Mouse (Mus musculus) lung, postnatal 0 days (tissue): ENCODE measurements around the gene Nup98.

ENCODE experiments used
- CTCF ChIP-seq: IDR thresholded peaks from 2 replicates; pipeline ENCODE4 v1.5.1; 2016; ENCODE audit warnings: antibody characterized with exemption, mild to moderate bottlenecking
- EP300 ChIP-seq: IDR thresholded peaks from 2 replicates; pipeline ENCODE4 v1.6.1; 2016; ENCODE audit warnings: antibody characterized with exemption, mild to moderate bottlenecking, control low read depth

GRCm38 (mm10) chr7:102106700-102107141 is 103.3 kb downstream of the Nup98 start:
- no peak; the same call in 1 of the 2 replicates for TF ChIP-seq CTCF
- TF ChIP-seq EP300, result no peak
